Mouse (Mus musculus) small intestine, adult 2 months (tissue): ENCODE measurements around the gene F2. TPM values are rescaled to one million over a fixed set of nuclear protein-coding genes. Genes with fewer than 3 reads are reported as not detected.
A peak's percentile ranks its signal among the peaks of the same experiment; 100 is the strongest.

Experiments used
- H3K27ac ChIP-seq: fragments of 200-500 bp; 2 replicates; pipeline ENCODE4 v1.5.1; 2012; ENCODE audit warnings: low read depth, low read length, control low read depth, inconsistent platforms; ENCODE audit not compliant: insufficient read depth
- H3K27me3 ChIP-seq: fragments of 200-500 bp; 2 replicates; pipeline ENCODE4 v1.6.1; 2012; ENCODE audit warnings: mild to moderate bottlenecking, moderate library complexity, low read length, inconsistent platforms; ENCODE audit not compliant: control insufficient read depth, insufficient read depth
- H3K36me3 ChIP-seq: fragments of 200-500 bp; 2 replicates; pipeline ENCODE4 v1.6.1; 2012; ENCODE audit warnings: mild to moderate bottlenecking, low read length, control low read depth, inconsistent platforms; ENCODE audit not compliant: control insufficient read depth, insufficient read depth
- H3K4me1 ChIP-seq: fragments of 200-500 bp; 2 replicates; pipeline ENCODE4 v1.6.1; 2012; ENCODE audit warnings: low read length, inconsistent platforms, mixed read lengths; ENCODE audit not compliant: control insufficient read depth, insufficient read depth, insufficient read length
- H3K4me3 ChIP-seq: fragments of 200-500 bp; 2 replicates; pipeline ENCODE4 v1.5.1; 2012; ENCODE audit warnings: low read depth, mild to moderate bottlenecking, control low read depth, inconsistent platforms, low read length, moderate library complexity
- CTCF ChIP-seq: fragments of 200-500 bp; IDR thresholded peaks from 2 replicates; pipeline ENCODE4 v1.5.1; 2012; ENCODE audit warnings: low read depth, mild to moderate bottlenecking, control low read depth, inconsistent platforms, low read length, moderate library complexity, mixed read lengths; ENCODE audit not compliant: insufficient replicate concordance, insufficient read length; ENCODE audit errors: extremely low read depth
- POLR2A ChIP-seq: fragments of 200-500 bp; IDR thresholded peaks from 2 replicates; pipeline ENCODE4 v1.6.1; 2012; ENCODE audit warnings: low read depth, mild to moderate bottlenecking, control low read depth, inconsistent platforms, low read length, moderate library complexity
- WGBS: fragments of 180-500 bp; shearing (Covaris S2); methylation state at CpG from one replicate; pipeline ENCODE4 v1.1.7; 2018; 5-methylcytosine and 5-hydroxymethylcytosine counted together
- polyA plus RNA-seq: library from polyadenylated mRNA; depleted of rRNA; stranded (reverse); fragments of >200 nt; gene quantifications from 2 replicates; pipeline ENCODE4 v1.2.3, GENCODE M21; 2012

F2 gene
- polyA plus RNA-seq, 1 experiment = 0.20 TPM

DNA sequence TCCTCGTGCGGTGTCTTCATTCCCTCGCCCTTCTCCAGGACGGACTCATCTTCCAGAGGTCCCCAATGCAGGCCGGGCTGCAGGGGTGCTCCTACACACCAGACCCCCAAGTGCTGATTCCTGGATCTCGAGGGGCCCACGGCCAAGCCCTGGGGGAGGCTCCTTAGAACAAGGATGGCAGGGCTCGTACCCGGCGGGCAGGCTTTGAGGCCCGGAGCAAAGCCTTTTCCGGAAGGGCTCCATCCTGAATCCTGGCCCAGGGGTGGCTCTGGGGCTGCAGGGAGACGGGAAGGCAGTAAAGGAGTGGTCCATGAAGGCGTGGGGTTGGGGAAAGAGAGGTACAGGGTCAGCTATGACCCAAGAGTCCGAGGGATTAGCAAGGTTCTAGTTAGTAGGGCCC is 12.9 kb upstream of the F2 start:
- Histone ChIP-seq H3K4me1 (peaks cover 6% of the 10 kb centered on the region), H3K27me3 (no peaks in the 10 kb centered on the region), H3K36me3 (peaks cover 47% of the 10 kb centered on the region), H3K27ac (peak overlapping the region; percentile 81; the same call in 1 of the 2 replicates), H3K4me3 (peak overlapping the region; percentile 78)
- TF ChIP-seq POLR2A = no peak
- no peak for TF ChIP-seq CTCF
- 3% methylated on average over 15 of the region's 15 CpGs for WGBS

DNA sequence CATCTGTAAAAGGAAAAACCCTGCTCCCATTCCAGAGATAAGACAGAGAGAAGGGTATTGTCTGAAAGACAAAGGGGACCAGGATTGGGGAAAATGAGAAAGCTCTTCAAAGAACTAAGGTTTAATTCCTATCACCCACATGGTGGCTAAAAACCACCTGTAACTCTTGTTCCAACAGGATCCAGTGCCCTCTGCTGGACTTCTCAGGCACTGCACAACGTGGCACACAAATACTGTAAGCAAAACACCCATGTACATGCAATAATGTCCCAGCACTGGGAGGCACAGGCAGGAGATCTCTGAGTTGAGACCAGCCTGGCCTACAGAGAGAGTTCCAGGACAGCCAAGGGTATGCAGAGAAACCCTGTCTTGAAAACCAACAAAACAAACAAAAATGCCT is 10.5 kb upstream of the F2 start:
- H3K36me3 ChIP-seq = peaks cover 31% of the 10 kb centered on the region
- no peak overlapping the region for H3K27ac ChIP-seq
- TF ChIP-seq CTCF = peak; percentile 60; the same call in 1 of the 2 replicates
- TF ChIP-seq POLR2A = no peak
- no peak overlapping the region for H3K4me3 ChIP-seq
- WGBS = 34% methylated on average over 1 of the region's 1 CpGs
- H3K4me1 ChIP-seq = peaks cover 14% of the 10 kb centered on the region
- H3K27me3 ChIP-seq = no peaks in the 10 kb centered on the region

DNA sequence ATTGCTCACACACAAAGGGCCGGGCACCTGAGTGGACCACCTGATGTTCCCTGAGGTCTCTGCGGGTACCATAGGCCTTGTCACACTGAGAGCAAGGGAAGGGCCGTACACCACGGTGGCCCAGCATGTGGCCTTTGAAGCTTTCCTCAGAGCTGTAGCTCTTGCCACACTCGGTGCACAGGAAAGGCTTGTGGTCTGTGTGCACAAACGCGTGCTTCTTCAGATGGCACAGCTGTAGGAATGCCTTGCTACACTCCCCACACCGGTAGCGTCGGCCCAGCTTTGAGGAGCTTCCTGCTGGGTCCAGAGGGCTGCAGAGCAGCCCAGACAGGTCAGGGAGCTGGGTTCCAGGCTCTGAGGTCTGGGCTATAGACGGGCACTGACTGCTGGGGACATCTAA is 9.6 kb upstream of the F2 start:
- 90% methylated on average over 11 of the region's 11 CpGs for whole genome bisulfite sequencing
- no peak overlapping the region for H3K4me3 ChIP-seq
- H3K36me3 ChIP-seq = peaks cover 31% of the 10 kb centered on the region

DNA sequence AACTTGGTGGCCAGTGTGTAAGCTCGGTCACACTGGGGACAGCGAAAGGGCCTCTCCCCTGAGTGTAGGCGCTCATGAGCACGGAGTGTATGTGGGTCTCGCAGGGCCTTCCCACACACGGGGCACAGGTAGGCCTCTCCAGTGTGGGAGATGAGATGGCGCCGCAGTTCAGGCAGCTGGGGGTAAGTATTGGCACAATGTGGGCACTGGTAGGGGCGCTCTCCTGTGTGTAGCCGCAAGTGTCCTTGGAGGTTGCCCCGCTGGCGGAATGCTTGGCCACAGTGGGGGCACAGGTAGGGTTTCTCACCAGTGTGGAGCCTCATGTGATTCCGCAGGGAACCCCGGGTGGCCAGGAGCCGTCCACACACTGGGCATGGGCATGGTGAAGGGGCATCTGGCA is 9.1 kb upstream of the F2 start:
- H3K36me3 ChIP-seq = peaks cover 31% of the 10 kb centered on the region

More for the DNA sequence above, 9.6 kb upstream of the F2 start:
- peaks cover 12% of the 10 kb centered on the region for H3K4me1 ChIP-seq
- TF ChIP-seq CTCF (no peak), POLR2A (no peak)
- no peaks in the 10 kb centered on the region for H3K27me3 ChIP-seq
- H3K27ac ChIP-seq = no peak overlapping the region

DNA sequence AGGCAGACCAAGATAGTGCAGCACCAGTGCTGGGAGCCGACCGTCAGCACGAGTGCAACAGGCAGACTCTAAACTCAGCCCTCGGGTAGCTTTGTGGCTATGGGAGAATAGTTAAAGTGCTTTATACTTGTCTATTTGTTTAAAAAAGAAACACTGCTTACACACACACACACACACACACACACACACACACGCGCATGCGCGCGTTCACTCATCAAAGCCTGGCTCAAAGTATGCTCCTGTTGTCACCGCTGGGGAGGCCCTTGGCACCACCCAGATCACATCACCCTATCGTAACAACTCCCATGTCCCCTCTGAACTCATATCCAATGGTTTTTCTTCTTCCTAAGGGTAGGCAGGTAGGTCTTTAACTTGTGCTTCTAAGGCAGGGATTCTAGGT is 7.8 kb upstream of the F2 start:
- no peaks in the 10 kb centered on the region for H3K27me3 ChIP-seq
- no peak overlapping the region for H3K4me3 ChIP-seq
- peaks cover 11% of the 10 kb centered on the region for H3K4me1 ChIP-seq
- WGBS = 92% methylated on average over 11 of the region's 11 CpGs
- TF ChIP-seq POLR2A = no peak
- no peak for TF ChIP-seq CTCF
- H3K27ac ChIP-seq = no peak overlapping the region
- peaks cover 31% of the 10 kb centered on the region for H3K36me3 ChIP-seq

More for the DNA sequence above, 9.1 kb upstream of the F2 start:
- no peak overlapping the region for H3K4me3 ChIP-seq
- no peak overlapping the region for H3K27ac ChIP-seq
- H3K4me1 ChIP-seq = peaks cover 12% of the 10 kb centered on the region
- WGBS = 98% methylated on average over 15 of the region's 15 CpGs
- TF ChIP-seq POLR2A = no peak
- TF ChIP-seq CTCF = no peak
- H3K27me3 ChIP-seq = no peaks in the 10 kb centered on the region

DNA sequence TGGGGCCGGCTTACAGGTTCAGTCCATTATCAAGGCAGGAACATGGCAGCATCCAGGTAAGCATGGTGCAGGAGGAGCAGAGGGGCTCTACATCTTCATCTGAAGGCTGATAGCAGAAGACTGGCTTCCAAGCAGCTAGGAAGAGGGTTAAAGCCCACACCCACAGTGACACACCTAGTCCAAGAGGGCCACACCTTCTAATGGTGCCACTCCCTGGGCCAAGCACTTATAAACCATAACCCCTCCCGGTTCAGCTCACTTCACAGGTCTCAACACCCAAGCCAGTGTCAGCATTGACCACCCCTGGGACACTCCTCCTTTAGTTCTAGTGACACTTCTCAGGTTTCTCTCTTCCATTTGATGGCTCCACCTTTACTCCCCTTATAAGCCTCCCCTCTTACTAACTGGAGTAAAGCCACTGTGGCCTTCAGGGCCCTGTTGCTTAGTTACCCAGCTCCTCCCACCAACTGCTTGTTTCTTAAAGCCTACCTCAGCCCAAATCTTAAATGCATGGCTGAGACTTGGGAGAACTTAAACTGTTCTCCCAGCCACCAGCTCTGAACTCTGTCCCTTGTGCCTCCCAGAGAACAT is 6.7 kb upstream of the F2 start:
- Histone ChIP-seq H3K27me3 (no peaks in the 10 kb centered on the region), H3K4me3 (no peak overlapping the region), H3K27ac (no peak overlapping the region), H3K4me1 (peaks cover 10% of the 10 kb centered on the region; the same call in 1 of the 2 replicates), H3K36me3 (peaks cover 31% of the 10 kb centered on the region)
- WGBS = 49% methylated on average over 2 of the region's 2 CpGs
- TF ChIP-seq POLR2A (no peak), CTCF (no peak)

DNA sequence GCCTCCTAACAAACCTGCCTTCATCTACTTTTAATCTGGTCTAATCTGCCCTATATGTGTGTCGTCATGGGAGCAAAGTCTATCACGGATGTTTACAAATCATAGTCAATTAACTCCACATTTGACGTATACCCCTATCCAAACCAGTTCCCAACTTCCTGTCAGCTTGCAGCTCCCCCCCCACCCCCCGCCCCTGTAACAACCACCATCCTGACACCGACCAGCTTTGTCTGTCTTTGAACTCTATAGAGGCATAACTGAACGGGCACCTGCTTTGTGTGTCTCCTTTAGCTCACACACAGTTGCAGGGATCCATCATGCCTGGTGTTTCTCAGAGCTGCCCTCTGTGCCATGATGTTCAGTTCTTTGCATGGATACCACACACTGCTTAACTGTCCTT is 2.7 kb upstream of the F2 start:
- Histone ChIP-seq H3K36me3 (no peaks in the 10 kb centered on the region), H3K4me1 (peaks cover 10% of the 10 kb centered on the region; the same call in 1 of the 2 replicates), H3K4me3 (no peak overlapping the region), H3K27me3 (no peaks in the 10 kb centered on the region), H3K27ac (no peak overlapping the region)
- TF ChIP-seq CTCF = no peak
- 23% methylated on average over 6 of the region's 6 CpGs for WGBS
